Mouse (Mus musculus) heart, postnatal 0 days (tissue): Measurements from ENCODE around the gene Hrh2.

Experiments used
- CTCF ChIP-seq: IDR thresholded peaks from 2 replicates; pipeline ENCODE4 v1.5.1; 2016; ENCODE audit warnings: antibody characterized with exemption, control low read depth, low read depth
- EP300 ChIP-seq: IDR thresholded peaks from 2 replicates; pipeline ENCODE4 v1.6.1; 2016; ENCODE audit warnings: antibody characterized with exemption, low read depth

DNA sequence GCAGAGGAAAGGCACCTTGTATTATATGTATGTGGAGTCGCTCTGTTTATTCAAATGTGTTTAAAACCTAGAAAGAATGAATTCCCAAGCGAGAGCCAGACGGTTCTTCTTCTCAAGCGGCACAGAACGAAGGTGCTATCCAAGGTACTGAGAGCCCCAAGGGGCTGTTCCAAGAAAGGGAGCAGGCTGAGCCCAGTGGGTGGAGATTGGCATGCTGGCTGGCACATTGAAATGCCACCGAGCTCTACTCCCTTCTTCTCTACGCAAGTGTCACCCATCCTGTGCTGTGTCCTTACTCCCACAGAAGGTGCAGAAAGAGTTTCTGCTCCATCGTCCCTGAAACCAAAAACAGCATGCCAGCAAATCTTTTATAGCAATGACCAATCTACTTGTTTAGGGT lies 68.4 kb downstream of the Hrh2 start:
- TF ChIP-seq CTCF (no peak), EP300 (no peak)
